Mouse (Mus musculus): ENCODE data around the gene Lmntd1.

Lmntd1 gene

GRCm38 (mm10) chr6:145499574-145500546 lies 114.3 kb downstream of the Lmntd1 start:
- ATAC-seq (ENCODE audit: insufficient number of reproducible peaks, low FRiP score, low TSS enrichment) = no peak

- ATAC-seq (ENCODE audit: insufficient number of reproducible peaks, low FRiP score, low TSS enrichment) = no peak
Measured at GRCm38 (mm10) chr6:145495731-145496130, 118.4 kb downstream of the Lmntd1 start.

- ATAC-seq (ENCODE audit: insufficient number of reproducible peaks, low FRiP score, low TSS enrichment) = peak; percentile 58; the same call in 1 of the 2 replicates
Measured at GRCm38 (mm10) chr6:145488251-145488650, 125.9 kb downstream of the Lmntd1 start.

GRCm38 (mm10) chr6:145485986-145486605 lies 128.0 kb downstream of the Lmntd1 start:
- no peak for ATAC-seq (ENCODE audit: insufficient number of reproducible peaks, low FRiP score, low TSS enrichment)

- no peak for ATAC-seq (ENCODE audit: insufficient number of reproducible peaks, low FRiP score, low TSS enrichment)
Measured at GRCm38 (mm10) chr6:145483318-145483674, 130.8 kb downstream of the Lmntd1 start.

- no peak for ATAC-seq (ENCODE audit: insufficient number of reproducible peaks, low FRiP score, low TSS enrichment)
Measured at GRCm38 (mm10) chr6:145482656-145483317, 131.3 kb downstream of the Lmntd1 start.

GRCm38 (mm10) chr6:145481938-145482337 lies 132.2 kb downstream of the Lmntd1 start:
- ATAC-seq (ENCODE audit: insufficient number of reproducible peaks, low FRiP score, low TSS enrichment) = no peak

GRCm38 (mm10) chr6:145478821-145479271 lies 135.3 kb downstream of the Lmntd1 start:
- no peak for ATAC-seq (ENCODE audit: insufficient number of reproducible peaks, low FRiP score, low TSS enrichment)

- ATAC-seq (ENCODE audit: insufficient number of reproducible peaks, low FRiP score, low TSS enrichment) = no peak
Measured at GRCm38 (mm10) chr6:145477367-145477905, 136.7 kb downstream of the Lmntd1 start.

- no peak for ATAC-seq (ENCODE audit: insufficient number of reproducible peaks, low FRiP score, low TSS enrichment)
Measured at GRCm38 (mm10) chr6:145471638-145472247, 142.4 kb downstream of the Lmntd1 start.

- ATAC-seq (ENCODE audit: insufficient number of reproducible peaks, low FRiP score, low TSS enrichment) = no peak
Measured at GRCm38 (mm10) chr6:145469260-145469943, 144.7 kb downstream of the Lmntd1 start.

- ATAC-seq (ENCODE audit: insufficient number of reproducible peaks, low FRiP score, low TSS enrichment) = no peak
Measured at GRCm38 (mm10) chr6:145464027-145464426, 150.1 kb downstream of the Lmntd1 start.

GRCm38 (mm10) chr6:145462677-145463245 lies 151.4 kb downstream of the Lmntd1 start:
- no peak for ATAC-seq (ENCODE audit: insufficient number of reproducible peaks, low FRiP score, low TSS enrichment)

GRCm38 (mm10) chr6:145457066-145457465 lies 157.1 kb downstream of the Lmntd1 start:
- ATAC-seq (ENCODE audit: insufficient number of reproducible peaks, low FRiP score, low TSS enrichment) = no peak

GRCm38 (mm10) chr6:145450628-145451403 lies 163.3 kb downstream of the Lmntd1 start:
- no peak for ATAC-seq (ENCODE audit: insufficient number of reproducible peaks, low FRiP score, low TSS enrichment)

GRCm38 (mm10) chr6:145448361-145448760 lies 165.8 kb downstream of the Lmntd1 start:
- ATAC-seq (ENCODE audit: insufficient number of reproducible peaks, low FRiP score, low TSS enrichment) = no peak

GRCm38 (mm10) chr6:145445811-145446500 lies 168.2 kb downstream of the Lmntd1 start:
- ATAC-seq (ENCODE audit: insufficient number of reproducible peaks, low FRiP score, low TSS enrichment) = no peak

GRCm38 (mm10) chr6:145445380-145445779 lies 168.7 kb downstream of the Lmntd1 start:
- no peak for ATAC-seq (ENCODE audit: insufficient number of reproducible peaks, low FRiP score, low TSS enrichment)
